Mouse (Mus musculus) naive thymus-derived CD4-positive, alpha-beta T cell, adult 5 months (primary cell): ENCODE results near the gene Gjb5. TPM values are rescaled to one million over a fixed set of nuclear protein-coding genes. Genes with fewer than 3 reads are reported as not detected.

ENCODE experiments used
- polyA plus RNA-seq: library from polyadenylated mRNA; unstranded; fragments of 100-300 nt; shearing (Covaris generic); gene quantifications from one replicate; pipeline ENCODE4 v1.2.1, GENCODE M21; 2017

The Gjb5 gene
- not detected for polyA plus RNA-seq

DNA sequence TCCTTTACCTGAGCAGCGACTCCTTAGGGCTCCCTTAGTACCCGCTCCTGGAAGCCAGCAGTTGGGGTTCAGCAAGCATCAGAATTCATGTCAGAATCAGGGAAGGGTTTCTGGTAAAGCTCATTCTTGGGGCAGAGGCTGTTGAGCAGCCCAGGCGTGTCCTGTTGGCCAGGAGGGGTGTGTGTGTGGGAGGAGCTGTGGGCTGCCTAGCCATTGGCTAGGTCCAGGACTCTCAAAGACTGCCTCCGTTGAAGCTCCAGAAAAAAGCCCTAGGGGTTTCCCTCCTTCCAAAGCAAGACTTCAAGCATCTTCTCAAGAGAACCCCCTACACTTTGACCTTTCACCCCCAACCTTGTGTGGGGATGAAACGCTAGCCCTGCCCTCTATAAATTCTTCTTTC is at the start of gene Gjb5:
Gene Gjb5, minus strand, starts transcription at position 164 of the 400 bp plus-strand sequence.

DNA sequence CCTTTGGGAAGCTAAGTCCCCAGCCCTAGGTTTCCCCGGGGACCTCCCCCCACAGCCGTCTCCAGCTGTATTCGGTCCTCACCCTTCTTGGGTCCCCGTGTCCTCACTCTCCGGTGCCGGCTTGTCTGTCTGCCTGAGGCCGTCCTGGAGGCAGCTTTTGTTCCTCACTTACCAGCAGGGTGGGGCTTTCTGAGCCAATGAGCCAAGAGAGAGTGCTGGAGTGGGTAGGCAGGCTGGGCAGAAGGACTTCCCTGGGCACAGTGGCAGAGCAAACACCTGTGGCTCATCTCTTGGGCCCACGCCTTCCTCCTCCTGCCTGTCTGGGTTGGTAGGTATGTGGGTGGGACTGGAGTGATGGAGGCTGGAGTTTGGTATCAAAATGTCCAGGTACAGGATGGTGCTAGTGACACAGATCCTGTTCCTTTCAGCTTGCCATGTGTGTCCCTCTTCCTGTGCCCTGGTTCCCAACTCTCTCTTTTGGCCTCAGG is 4.0 kb downstream of the Gjb5 start, which contains the start of gene Gjb4:
Gene Gjb4, minus strand, starts transcription at position 131 of the 488 bp plus-strand sequence.

DNA sequence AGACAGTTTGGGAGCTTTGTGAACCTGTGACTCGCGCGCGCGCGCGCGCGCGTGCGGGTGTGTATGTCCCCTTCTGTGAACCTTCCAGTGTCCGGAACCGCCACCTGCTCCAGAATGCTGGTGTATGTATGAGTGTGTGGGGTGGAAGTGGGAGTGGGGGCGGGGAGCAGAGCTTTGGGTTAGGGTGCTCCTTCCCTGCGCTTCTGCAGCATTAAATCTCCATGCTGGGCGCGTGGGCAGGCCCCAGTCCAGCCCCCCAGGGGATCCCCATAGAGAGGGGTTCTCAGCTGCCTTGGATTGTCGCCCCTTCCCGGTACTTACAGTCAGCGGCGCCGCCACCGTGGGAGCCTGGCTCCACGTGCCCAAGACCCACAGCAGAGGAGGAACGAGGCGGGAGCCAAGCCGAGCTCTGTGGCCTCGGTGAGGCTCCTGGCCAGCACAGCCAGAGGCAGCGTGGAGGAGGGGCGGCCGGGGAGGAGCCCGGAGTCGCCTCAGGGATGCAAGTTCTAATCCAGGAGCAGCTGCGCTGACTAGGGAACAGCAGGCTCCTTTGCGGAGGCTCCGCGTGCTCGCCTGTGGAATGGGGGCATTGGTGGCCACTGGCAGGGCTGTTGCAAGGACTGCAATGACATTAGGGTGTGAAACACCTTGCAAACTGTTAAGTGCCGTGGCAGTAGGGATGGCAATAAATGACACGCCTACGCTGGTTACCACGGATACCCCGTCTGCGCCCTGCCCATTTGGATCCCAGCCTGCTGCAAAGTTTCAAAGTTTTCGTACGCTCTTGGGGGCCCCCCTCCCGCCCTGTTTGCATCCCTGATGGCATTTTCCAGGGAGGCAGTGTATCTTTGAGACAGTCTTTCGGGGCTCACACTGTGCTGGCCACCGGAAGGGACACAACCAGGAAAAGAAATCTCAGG is 27.5 kb downstream of the Gjb5 start, which contains the start of gene Gjb3:
Gene Gjb3, minus strand, starts transcription at position 664 of the 920 bp plus-strand sequence.

DNA sequence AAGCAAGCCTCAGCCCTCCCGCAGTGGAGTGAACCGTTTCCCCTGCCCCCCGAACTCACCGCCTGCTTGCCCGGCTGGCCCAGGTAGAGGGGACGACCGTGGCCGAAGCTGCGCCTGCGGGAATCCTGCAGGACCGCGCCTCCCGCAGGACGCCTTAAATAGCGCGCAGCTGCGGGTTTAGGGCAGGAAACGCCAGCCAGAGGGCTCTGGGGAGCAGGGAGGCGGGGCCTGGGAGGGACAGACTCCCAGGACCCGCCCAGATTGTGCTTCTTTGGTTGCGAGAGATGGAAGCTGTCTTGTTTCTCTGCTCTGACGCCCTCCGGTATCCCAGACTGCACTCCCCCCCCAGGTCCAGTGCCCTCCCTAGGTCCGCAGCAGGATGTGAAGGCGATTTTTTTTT is 44.1 kb downstream of the Gjb5 start, which contains the start of gene Gja4:
Gene Gja4, minus strand, starts transcription at position 179 of the 400 bp plus-strand sequence.

Other genes starting within 250 kb of the Gjb5 start
- 7.1 TPM for gene Tmem35b, start 234.5 kb downstream of the Gjb5 start, polyA plus RNA-seq
- gene Dlgap3, start 189.0 kb downstream of the Gjb5 start, polyA plus RNA-seq = not detected
- 21.4 TPM for gene Smim12, start 114.4 kb downstream of the Gjb5 start, polyA plus RNA-seq
- not detected for gene Gja4, start 44.1 kb downstream of the Gjb5 start, polyA plus RNA-seq
- gene Gjb3, start 27.3 kb downstream of the Gjb5 start, polyA plus RNA-seq = not detected
- not detected for gene Gjb4, start 4.1 kb downstream of the Gjb5 start, polyA plus RNA-seq